Mouse (Mus musculus) embryo, embryonic 11 days (tissue): ENCODE measurements around the gene Tor4a.

Source experiments
- DNase-seq: peaks from one replicate; pipeline ENCODE4 v3.0.0-alpha.2; 2015

Tor4a gene

DNA sequence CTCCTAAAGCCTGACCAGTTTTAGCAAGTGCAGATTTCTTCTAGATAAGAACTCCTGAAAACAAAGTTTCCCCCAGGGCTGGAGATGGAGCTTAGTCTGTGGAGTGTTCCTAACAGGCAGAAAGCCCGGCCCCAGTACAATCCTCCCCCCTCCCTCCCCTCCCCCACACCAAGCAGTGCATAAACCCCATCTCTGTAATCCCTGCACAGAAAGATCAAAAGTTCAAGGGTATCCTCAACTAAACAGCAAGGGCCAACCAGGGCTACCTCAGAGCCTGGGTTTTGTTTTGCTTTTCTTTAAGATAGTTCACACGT lies 28.1 kb downstream of the Tor4a start:
- DNase-seq: no peak

DNA sequence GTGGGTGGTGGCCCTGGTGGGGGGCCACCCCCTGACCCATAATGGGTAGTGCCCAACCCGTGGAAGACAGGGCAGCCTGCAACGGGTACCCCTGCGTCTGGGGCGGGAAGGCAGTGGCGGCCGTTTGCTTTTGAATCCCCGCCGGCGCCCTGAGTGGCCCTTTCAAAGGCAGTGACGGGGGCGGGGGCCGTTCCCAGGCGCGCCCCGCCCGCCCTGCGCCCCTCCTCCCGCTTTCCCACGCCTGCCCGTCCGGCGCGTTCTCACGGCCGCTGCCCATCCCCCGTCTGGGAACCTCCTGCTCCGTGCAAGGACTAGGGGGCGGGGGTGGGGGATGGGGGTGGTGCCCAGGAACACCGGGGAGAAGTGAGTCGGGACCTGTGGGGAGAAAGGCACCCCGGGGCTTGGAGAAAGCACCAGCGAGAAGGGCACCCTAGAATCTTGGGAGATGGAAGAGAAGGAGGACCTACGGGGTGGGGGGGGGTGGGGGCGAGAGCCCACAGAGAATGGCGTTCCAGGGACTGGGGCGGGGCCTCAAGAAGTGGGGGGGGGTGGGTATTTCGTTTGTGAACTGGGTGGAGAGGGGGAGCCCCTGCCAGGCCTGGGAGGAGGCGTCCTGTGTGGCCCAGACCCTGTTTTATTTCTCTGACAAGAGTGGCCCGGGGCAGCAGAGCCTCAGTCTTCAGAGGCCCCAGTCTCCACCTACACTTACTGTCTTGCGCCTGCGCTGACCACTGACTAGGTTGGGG lies 28.6 kb downstream of the Tor4a start:
- peak; percentile 91 for DNase-seq

DNA sequence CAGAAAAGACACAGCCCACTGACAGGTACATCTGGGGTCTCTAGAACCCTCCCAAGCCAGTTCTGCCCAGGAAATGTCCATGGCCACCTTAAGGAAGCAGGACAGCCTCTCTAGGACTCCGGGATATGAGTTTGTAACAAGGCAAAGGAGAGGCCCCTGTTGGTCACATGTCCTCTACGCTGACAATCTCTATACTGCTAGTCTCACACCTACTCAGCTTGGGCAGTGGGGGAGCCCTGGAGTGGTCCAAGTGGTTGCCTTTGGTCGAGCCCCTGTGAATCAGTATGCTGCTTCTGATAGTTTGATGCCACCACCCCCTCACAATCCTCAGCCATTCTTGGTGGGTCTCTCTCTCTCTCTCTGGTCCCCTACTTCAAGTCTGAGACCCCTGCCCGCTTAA lies 29.2 kb downstream of the Tor4a start:
- peak; percentile 49 for DNase-seq

- DNase-seq: peak; percentile 56
Measured at GRCm38 (mm10) chr2:25157655-25158054, 39.0 kb downstream of the Tor4a start.

GRCm38 (mm10) chr2:25156990-25157389 lies 39.7 kb downstream of the Tor4a start:
- peak; percentile 15 for DNase-seq

DNA sequence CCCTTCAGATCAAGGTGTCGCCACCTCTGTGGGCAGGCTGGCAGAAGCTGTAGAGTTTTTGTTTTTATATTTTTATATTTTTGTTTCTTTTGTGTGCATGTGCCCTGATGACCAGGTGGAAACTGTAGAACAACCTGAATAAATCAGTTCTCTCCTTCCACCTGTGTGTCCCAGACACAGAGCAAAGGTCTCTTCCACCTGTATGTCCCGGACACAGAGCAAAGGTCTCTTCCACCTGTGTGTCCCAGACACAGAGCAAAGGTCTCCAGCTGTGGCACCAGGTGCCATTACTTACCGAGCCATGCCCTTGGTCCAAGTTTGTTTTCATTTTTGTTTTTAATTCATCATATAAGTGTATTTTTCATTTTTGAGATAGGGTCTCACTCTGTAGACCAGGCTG lies 40.5 kb downstream of the Tor4a start:
- DNase-seq: no peak

DNA sequence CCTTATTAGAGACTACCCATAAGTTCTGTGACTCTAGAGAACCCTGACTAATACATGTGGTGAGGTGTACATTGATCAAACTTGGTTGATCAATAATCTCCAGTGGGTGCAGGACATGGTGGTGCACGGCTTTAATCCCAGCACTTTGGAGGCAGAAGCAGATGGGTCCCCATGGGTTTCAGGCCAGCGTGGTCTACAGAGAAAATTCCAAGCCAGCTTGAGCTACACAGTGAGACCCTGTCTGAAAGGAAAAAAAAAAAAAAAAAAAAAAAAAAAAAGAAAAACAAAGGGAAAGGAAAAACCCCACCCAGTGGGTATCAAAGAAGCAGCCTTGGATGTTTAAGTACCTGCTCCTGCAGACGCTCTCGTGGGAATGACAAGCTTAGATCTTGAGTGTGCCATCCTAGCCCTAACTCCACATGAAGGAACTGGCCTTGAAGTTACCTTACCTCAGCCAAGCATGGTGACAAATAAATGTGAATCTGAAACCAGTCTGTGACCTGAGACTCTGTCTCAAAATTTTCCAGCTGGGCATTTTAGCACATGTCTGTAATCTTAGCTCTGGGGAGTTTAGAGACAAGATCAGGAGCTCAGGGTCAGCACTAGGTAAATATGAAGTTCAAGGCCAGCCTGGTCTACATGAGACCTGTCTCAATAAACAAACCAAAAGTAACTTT lies 45.3 kb downstream of the Tor4a start:
- no peak for DNase-seq

GRCm38 (mm10) chr2:25149643-25150042 lies 47.0 kb downstream of the Tor4a start:
- no peak for DNase-seq

GRCm38 (mm10) chr2:25147892-25148291 lies 48.8 kb downstream of the Tor4a start:
- DNase-seq: no peak

- DNase-seq: no peak
Measured at GRCm38 (mm10) chr2:25147398-25147797, 49.3 kb downstream of the Tor4a start.

GRCm38 (mm10) chr2:25145346-25145745 lies 51.3 kb downstream of the Tor4a start:
- no peak for DNase-seq
